Mouse (Mus musculus): ENCODE measurements at regions not wholly inside any gene's neighbourhood (a gene's known extent, or its start where the extent isn't known, plus 50 kb on each side); places are given as distances from the start of the nearest gene placed in this dataset.

DNA sequence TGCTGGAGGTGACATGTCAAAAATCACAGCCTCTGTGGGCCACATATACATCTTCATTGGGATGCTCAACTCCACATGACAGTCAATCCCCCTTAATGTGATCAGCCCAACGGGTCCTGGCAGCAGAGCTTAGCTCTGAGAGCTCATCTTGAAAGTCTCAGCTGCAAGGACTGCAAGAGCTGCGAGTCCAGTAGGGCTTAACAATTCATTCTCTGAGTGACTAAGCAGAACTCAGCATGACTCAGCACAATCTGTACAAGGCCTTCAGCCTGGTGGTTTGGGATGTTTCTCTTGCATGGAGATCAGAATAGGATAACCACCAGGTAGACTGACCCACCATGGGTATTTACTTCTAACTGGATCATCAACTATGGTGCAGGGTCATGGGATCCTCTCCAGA lies 399.2 kb upstream of the Cdh5 start:
- TF ChIP-seq CTCF (IDR thresholded peaks at IDR 0.05) (no peak), POLR2A (IDR thresholded peaks at IDR 0.05; ENCODE audit: insufficient read depth, low read depth, low read length) (no peak), EP300 (IDR thresholded peaks at IDR 0.05; ENCODE audit: insufficient read depth, low read depth, low read length) (no peak)

All from heart, adult 2 months (tissue).